Mouse (Mus musculus) right cerebral cortex, adult 2 months (tissue): ENCODE measurements around the gene Dock2.
A peak's percentile ranks its signal among the peaks of the same experiment; 100 is the strongest.

Source experiments
- DNase-seq, 2 experiments: peaks; one replicate each; pipeline ENCODE4 v3.0.0; 2021 to 2022; ENCODE audit warnings: low spot score in 2 of 2

The Dock2 gene

DNA sequence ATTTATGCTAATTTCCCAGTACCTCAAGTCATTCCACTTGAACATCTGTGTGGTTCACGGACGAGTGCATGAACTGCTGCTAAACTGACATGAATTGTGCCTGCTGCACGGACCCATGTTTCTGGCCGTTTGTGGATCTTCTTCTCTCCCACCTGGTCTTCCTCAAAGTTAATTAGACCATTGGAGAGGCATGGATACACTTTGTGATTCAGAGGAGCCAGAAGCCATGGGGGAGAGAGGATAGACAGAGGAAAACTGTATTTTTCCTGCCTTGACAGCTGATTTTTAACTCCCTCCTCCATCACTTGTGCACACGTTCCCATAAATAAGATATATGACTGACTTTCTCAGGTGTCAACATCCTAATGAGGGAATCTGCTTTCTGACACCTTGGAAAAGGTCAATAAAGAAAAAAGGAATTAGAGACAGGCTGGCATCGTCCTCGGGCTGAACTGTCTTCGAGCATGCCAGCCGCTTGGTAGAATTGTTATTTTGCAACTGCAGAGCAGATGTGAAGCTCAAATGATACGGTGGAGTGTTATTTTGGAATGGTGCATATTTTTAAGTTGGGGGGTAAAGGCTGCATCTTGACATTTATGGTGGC lies 434.1 kb downstream of the Dock2 start:
- DNase-seq = no peak

DNA sequence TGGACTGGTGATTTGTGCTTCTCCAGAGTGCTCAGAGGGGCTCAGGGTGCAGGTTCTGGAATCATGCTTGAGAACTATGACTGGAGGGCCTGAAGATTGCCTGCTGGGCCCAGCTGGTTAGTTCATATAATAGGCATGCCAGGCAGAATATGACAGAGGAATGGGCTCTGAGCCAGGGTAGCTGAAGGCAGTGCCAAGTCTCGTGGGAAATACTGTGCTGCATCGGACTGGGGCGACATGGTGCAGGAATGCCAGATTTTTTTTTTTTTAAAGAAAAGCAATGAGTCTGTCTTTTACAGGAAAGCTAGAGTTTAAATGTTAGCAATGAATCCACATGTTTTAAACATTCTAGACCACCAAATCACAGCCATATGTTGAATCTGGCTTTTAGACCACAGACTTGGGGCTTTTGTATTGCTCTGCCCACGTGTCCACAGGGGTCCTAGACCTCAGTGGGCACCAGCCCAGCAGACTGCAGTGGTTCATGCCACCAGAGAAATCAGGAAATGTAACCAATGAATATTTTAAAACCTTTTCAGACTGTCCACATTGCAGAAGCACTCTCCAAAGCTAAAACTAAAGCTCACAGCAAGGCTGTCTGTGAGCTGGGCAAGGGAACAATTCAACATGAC lies 435.3 kb downstream of the Dock2 start:
- peak; percentile 55 to 60 for DNase-seq

DNA sequence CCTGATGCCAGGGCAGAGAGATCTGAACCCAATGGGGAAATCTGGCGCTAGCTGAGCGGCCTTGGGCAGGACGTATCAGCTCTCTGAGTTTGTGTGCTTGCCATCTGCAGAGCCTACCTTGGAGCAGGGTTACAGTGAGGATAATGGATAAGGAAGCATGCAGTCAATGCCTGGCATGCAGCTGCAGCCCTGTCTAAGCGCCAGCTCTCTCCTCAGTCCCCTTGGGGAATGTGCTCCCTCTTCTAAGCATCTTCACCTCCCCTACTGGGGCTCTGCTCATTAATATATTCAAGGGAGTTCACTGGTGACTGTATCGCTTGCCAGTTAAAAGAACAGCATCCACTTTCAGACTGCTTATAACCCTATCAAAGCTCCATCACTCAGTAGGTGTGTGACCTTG lies 439.4 kb downstream of the Dock2 start:
- DNase-seq = no peak

DNA sequence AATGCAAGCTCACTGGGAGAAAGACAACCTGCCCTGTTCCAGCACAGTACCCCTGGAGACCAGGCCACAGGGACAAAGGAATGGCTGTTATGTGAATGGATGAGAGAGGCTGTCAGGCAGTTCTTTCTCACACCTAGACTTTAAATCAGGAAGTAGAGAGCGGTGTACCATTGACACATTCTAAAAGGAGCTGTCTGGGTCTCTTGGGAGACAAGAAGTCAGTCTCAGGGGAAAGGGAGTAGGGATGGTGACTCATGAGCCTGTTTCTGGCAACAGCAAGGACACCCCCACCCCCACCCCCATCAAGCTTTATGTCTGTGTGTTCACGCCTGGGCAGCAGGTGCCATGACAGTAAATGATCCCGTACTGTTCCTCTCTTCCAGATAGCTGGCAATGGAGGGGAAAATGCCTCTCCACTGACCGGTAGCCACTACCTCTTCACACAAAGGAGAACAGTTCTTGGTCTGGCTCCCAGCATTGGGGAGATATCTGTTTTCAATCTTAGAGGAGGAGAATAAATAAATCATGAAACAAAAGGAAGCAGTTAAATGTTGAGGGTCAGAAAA lies 439.9 kb downstream of the Dock2 start:
- DNase-seq = no peak

GRCm38 (mm10) chr11:34339693-34340092 lies 444.0 kb downstream of the Dock2 start:
- no peak for DNase-seq

DNA sequence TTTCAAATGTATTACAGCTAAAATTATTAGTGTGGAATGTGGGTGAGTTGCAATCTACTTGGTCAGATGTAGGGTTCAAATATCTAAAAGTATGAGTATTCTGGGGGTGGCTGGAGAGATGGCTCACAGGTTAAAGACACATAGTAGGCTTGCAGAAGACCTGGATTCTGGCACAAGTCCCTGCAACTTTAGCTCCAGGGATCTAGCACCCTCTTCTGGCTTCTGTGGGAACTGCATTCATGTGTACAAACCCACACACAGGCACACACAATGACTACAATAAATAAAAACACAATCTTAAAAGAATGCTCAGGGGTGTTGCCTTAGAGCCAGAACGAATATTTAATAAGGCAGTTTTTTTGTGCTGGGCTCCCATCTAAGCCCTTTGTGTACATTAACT lies 445.8 kb downstream of the Dock2 start:
- DNase-seq = no peak

GRCm38 (mm10) chr11:34332344-34333031 lies 451.2 kb downstream of the Dock2 start:
- DNase-seq = no peak

DNA sequence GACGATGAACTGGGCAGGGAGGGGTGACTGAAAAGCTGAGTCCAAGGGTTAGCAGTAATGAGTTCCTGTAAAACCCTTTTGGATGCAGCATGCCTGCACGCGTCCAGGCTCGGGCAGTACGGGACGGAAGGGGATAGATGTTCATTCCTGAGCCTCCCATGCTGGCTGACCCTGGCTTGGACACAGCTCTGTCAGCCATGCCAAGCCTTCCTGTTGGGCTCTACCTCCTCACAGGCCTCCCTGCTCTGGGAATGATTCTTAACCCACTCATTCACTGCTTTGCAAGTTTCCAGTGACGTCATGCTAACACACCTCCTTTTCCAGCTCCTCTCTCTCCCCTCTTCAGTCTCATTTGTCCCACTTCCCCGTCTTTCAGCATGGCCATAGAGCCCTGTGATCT lies 460.0 kb downstream of the Dock2 start:
- DNase-seq = no peak

DNA sequence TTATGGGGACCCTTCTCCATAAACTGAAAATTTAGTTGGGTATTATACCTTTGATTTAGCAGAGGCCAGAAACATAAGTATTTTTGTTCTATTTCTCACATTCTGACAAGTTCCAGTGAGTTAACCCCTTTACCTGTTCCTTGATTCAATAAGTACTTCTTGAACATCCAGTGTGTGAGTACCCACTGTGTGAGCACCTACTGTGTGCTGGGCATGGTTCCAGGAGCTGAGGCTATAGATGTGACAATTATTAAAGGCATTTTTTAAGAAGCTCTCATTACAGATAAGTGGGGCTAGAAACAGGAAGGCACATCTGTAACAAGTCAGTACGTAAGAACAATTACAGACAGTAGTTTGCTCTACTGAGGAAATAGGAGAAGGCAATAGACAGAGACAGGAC lies 464.4 kb downstream of the Dock2 start:
- no peak for DNase-seq

- peak; percentile 47 to 64 for DNase-seq
Observed at GRCm38 (mm10) chr11:34317001-34317400, 466.7 kb downstream of the Dock2 start.

- peak; percentile 4 to 15 for DNase-seq
Observed at GRCm38 (mm10) chr11:34316176-34316575, 467.5 kb downstream of the Dock2 start.

- peak in 1 of 2 experiments; percentile 5 for DNase-seq
Observed at GRCm38 (mm10) chr11:34315383-34315782, 468.3 kb downstream of the Dock2 start.

GRCm38 (mm10) chr11:34314534-34315379 lies 468.9 kb downstream of the Dock2 start, which contains the start of gene Fam196b:
Gene Fam196b (plus strand): TSS chr11:34314822.
- peak; percentile 19 to 49 for DNase-seq

DNA sequence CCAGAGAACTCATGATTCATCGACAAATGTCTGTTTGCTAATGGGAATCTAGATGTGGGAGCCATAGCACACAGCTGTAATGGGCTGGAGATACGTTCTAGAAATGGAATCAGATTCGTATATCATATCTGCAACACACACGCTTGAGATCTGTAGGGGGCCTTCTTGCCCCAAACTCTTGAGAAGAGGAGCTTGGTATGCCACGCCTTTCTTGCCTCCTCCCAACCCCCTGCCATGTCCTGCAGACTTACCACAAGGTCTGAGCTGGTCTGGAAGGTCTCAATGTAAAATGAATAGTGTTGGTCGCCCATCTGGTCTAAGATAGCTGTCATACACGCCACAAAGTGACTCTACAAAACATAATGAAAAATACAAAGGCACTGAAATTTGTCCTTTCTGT lies 471.5 kb downstream of the Dock2 start:
- no peak for DNase-seq

GRCm38 (mm10) chr11:34311717-34312116 lies 472.0 kb downstream of the Dock2 start:
- DNase-seq = no peak

DNA sequence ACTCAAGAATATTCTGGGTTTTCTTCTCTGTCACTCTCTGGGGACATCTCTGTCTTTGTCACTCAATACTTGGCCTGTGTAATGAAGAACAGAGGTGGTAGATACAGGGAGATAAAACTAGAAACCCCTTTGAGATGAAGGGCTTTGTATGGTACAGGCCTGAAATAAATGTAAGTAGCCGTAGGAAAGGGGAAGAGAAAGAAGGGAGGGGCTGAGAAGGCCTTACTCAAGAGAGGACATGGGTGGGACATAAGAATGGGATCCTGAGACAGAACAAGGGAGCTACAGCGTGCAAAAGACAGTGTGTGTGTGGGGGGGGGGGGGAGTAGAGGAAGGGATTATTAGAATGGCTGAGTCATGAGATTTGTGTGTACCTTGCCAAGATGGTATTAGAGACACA lies 474.3 kb downstream of the Dock2 start:
- DNase-seq = no peak

DNA sequence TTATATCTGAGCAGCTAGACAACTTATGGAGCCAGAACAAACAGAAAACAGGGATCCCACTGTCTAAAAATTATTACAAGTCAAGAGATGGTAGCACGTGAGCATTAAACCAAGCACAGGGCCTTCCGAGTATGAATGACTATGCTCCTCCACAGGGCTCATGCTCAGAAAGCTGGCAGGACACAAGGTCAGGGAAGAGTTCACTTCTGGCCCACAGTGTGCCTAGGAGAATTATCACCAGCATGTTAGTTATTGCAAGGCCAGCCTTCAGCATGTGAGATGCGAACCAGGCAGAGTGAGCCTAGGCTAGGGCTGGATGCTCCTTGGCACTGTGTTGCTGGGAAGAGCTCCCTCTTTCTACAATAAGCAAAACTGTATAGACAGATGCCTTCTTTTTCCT lies 475.0 kb downstream of the Dock2 start:
- no peak for DNase-seq

GRCm38 (mm10) chr11:34306231-34306630 lies 477.5 kb downstream of the Dock2 start:
- DNase-seq = no peak

DNA sequence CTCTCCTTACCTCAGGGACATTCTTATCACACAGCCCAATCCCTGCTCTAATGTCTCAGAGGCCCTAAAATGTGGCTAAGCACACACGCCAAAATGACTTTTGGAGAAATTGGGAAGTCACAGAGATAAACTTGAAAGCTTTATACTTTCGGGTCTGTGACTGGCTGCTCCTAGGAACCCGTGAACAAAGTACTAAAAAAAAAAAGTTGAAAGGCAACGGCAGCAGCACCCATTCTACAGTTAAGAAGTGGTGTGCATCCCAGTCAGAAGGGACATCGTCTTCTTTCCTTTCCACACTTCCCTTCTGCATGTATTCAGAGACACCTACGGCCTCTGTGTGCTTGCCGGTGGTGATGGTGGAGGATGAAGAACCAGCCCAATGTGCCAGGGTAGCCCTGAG lies 483.6 kb downstream of the Dock2 start:
- DNase-seq = no peak

GRCm38 (mm10) chr11:34299550-34299949 lies 484.1 kb downstream of the Dock2 start:
- no peak for DNase-seq

DNA sequence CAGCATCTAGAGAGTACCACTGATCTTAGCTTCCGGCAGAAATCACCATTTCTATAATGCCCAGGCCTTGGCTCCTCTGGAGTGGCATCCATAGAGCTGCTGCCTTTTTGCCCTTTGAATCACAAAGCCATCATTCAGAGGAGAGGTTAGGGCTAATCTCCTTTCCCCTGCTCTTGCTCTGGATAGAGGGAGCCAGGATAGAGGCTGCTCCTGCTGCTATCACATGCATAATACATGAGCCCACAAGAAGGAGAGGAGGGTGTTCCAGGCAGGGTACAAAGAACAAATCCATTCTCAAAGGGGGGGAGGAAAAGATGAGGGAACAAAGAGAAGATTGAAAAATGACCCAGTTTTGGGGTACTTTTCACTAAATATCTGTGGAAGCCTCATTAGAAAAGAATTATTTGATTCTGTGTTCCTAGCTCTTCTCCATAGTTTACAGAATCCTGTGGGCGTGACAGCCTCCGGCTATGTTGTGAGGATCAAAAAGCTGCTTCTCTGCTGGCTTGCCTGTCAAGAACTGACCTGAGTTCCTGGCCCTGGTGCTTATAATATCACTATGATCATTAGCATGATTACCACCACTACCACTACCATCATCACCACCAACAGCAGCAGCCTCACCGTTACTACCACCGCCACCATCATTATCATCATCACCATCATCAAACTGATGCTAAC lies 485.9 kb downstream of the Dock2 start:
- no peak for DNase-seq
